Mouse (Mus musculus) CD4-positive, CD25-positive, alpha-beta regulatory T cell, adult 4 months (primary cell): ENCODE data around the gene Vps51. TPM values are rescaled to one million over a fixed set of nuclear protein-coding genes. Genes with fewer than 3 reads are reported as not detected.

ENCODE experiments used
- ATAC-seq: one replicate; pipeline ENCODE4 v1.8.0; 2017
- polyA plus RNA-seq, 2 experiments: library from polyadenylated mRNA; unstranded; fragments of 100-300 nt; shearing (Covaris generic); gene quantifications; one replicate each; pipeline ENCODE4 v1.2.1; 2017

Vps51 gene
- polyA plus RNA-seq, 2 experiments from 2014 or later: 27.9 to 39.0 TPM

DNA sequence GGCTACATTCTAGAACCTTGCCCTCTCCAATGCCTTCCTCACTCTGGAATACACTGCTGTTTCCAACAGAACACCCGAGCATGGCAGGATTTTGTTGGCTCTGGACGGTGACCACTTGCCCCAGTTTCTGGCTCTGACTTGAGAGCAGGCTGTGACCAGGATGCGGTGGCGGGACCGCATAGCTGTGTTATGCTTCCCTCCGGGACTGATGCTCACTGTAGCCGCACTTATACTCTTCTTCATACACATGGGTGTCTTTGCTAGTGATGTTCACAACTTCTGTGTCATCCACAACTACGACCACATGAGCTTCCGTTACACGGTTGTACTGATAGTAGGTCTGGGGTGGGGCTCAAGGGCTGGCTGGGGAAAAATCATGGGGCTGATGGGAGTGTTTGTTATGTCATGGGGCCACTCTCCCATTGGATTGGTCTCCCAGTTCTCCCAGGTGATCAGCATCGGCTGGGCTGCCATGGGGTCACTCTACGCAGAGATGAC is 3.0 kb upstream of the Vps51 start, which contains the start of gene Tmem262:
Gene Tmem262, plus strand, starts transcription at position 51 of the 498 bp plus-strand sequence.
- no peak for ATAC-seq

DNA sequence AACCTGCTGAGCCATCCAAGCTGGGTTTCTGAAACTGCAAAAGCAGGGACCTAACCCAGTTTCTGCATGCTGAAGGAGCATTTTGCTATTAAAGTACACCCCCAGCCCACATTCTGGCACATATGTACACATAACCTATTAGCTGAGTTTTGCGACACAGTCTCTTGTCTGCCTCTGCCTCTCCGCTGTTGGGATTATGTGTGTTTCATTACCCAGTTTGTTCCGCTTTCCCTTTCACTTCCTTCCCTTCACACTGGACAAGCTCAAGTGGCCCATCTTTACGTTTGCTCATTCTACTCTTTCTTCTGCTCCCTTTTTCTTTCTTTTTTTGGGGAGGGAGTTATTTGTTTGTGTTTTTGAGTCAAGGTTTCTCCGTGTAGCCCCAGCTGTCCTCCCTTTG is 3.1 kb downstream of the Vps51 start:
- no peak for ATAC-seq

- no peak for ATAC-seq
Observed at GRCm38 (mm10) chr19:6071261-6071660, 5.8 kb downstream of the Vps51 start.

DNA sequence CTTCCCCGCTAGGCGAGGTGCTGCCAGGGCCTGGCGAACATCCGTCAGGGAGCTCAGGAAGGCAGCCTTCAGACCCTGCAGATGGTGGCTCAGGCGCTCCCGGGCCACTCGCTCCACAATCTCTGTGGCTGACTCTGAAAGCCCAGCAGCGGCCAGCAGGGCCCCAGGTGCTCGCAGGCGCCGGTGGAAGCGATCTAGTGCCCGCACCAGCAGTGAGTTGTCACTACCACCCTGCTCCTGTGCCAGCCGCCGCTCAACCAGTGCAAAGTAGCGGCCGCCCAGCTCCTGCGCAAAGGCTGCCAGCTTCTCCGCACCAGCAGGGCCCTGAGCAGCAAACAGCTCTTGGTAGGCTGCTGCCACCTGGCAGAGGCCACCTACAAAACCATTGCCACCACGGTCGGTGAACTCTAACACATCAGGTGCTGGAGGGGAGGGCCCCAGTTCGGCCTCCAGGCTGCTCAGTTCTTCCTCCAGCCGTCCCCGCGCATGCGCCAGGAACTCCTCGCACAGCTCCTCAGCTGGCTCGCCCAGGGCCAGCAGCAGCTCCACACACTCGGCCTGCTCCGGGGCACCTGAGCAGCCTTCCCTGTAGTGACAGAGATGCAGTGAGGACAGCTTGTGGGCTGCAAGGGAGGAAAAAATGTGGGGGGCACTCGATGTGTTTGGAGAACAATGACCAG is 6.3 kb downstream of the Vps51 start:
- no peak for ATAC-seq

GRCm38 (mm10) chr19:6069851-6070250 is 7.2 kb downstream of the Vps51 start:
- no peak for ATAC-seq

- no peak for ATAC-seq
Observed at GRCm38 (mm10) chr19:6068951-6069350, 8.1 kb downstream of the Vps51 start.

- ATAC-seq: peak; percentile 91
Observed at GRCm38 (mm10) chr19:6067724-6068415, 9.2 kb downstream of the Vps51 start, which contains the start of gene Tm7sf2. Tm7sf2 (minus strand) TSS chr19:6068373.

DNA sequence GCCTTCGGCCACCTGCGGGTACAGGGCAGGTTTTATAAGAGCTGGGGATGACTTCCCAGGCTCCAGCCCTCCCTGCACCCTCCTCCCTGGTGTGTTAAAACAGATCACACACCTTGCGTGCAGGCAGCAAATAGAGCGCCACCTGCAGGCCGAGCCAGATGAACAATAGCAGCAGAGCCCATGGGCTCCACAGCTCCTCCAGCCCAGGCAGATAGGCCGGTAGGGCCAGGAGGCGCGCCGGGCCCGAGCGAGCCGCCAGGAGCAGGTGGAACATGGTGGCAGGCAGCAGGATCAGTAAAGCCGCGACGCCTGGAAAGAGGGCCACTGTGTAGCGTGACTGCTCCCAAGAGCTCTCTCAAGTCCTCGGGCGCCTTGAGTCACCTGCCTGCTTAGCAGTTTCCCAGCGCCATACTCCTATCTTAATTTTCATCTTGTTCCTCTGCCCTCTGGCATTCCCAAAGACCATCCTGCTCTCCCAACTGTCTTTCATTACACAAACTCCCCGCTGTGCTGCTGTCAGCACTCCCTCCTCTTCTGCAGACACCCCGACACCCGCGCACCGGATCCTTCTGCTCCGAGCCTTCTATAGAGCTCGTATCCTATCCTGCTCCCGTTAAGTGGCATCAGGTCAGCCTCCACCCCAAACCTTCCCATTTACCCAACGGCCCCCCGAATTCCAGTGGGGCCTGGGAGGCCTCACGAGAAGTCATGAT is 9.9 kb downstream of the Vps51 start:
- peak; percentile 57 for ATAC-seq

DNA sequence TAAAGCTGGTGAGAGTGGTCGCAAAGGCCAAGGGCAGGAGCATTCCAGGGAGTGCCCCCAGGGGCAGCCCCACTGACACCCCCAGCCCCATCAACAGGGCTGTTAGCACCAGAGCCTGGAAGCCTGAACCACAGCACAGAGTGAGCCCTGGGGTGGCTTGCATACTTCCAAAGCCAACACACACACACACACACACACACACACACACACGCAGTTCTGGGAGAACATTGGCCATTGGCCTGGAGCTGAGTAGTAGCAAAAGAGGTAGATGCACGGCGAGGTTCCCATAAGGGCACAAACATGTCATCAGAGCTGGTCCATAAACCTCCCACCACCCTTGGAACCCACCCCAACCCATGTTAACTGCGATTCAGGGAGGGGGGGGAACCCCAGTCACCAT is 10.5 kb downstream of the Vps51 start:
- ATAC-seq: no peak

- ATAC-seq: no peak
Observed at GRCm38 (mm10) chr19:6063081-6063480, 13.9 kb downstream of the Vps51 start.

DNA sequence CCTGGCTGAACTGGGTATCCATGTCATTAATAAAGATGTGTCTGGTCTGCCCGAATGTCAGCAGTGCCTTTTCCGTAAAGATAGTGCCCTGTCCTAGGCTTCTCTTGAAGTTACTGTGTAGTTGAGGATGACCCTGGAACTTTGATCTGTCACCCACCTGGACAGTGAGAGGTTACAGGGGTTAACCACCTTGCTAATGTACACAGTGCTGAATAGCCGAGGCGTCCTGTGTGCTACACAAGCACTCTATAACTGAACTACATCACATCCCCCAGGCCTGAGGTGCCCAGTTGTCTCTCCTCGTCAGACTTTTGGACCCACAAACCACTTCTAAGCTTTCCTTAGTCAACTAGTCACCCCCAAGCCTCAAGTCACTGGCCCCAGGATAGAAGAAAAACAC is 14.6 kb downstream of the Vps51 start:
- ATAC-seq: no peak

DNA sequence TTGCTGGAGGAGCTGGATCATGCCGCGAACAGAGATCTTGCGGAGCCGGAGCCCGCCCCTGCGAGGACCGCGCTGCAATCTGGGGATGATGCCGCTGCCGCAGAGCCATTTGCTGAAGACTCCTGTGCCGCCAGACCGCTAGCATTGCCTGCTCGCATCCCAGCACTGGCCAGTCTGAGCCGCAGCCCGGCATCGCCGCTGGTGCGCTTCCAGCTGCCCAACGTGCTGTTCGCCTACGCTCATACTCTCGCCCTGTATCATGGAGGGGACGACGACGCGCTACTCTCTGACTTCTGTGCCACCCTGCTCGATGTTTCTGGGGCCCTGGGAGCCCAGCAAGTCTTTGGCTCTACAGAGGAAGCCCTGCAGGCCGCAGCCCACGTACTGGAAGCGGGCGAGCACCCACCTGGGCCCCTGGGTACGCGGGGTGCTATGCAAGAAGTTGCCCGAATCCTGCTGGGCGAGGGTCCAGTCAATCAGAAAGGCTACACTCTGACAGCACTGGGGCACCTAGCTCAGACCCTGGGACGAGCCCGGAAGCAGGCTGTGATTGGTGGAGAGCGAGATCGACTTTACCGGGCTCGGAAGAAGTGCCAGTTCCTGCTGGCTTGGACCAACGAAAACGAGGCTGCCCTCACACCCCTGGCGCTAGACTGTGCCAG is 15.3 kb downstream of the Vps51 start:
- ATAC-seq: peak; percentile 27

- peak; percentile 82 for ATAC-seq
Observed at GRCm38 (mm10) chr19:6061021-6061533, 16.0 kb downstream of the Vps51 start, which contains the start of gene Znhit2. Znhit2 (plus strand) TSS chr19:6061192.

DNA sequence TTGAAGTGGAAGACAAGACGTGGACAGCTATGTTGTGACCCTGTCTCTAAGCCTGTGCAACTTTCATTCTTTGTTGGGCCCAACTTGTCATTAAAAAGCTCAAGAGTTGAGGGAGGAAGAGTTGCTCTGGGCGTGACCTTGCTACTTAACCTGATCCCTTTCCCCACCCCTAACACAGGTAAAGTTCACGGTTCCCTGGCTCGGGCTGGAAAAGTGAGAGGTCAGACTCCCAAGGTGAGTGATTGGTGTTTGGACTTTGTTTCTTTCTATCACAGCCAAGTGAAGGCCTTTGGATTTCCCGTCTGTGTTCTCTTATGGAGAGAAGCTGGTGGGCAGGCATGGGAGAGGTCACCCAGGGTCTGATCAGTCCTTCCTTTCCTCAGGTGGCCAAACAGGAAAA is 18.1 kb downstream of the Vps51 start:
- no peak for ATAC-seq

DNA sequence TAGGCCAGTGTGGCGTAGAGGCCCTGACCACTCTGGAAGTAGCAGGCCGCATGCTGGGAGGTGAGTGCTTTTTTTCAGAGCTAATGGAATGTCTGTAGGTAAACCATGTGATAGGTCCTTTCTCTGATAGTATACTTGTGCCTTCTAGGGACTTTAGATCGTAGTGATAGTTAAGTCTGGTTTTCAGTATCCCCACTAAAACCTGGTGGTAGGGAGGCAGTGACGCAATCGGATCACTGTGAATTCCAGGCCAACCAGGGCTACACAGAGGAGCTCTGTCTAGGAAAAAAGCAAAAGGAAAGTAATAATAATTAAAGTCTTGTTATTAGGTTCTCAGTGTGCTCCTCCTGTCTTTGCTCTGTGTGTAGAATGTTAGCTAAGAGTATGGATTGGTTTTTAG is 18.5 kb downstream of the Vps51 start:
- ATAC-seq: no peak

DNA sequence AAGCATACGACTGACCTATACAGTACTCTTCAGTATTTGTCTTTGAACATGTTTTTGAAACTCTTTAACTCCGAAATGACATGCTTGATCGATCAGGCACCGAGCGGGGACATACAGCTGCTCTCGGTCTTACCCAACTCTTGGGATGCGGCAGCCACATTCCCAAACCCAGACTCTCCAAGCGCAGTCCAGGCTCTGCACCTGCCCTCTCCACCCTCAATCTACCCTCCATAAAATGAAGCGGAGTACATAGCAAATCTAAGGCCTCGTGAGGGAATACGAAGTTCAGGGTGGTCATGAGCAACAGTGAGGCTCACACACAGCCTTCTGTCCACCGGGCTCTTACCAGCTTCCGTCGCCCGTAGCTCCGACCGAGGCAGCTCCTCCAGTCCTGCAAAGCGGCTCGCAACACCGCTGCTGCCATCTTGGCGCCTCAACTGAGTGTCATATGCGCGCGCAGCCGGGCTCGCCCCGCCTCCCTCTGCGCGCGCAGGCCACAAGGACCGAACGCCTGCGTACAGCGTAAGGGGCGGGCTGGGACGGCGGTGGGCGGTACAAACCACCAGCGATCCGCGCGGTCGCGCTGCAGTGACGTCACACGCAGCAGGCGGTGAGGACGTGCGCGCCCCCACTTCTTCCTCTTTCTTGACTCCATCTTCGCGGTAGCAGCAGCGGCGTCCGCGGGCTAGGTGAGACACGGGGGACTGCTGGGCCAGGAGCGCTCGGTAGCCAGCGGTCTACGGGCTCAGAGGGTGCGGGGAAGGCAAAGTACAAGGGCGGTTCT is 19.5 kb downstream of the Vps51 start, which contains the start of the genes Mrpl49 and Fau:
Gene Mrpl49, minus strand, starts transcription at position 473 of the 784 bp plus-strand sequence.
Gene Fau, plus strand, starts transcription at position 532 of the 784 bp plus-strand sequence.
- ATAC-seq: peak; percentile 74

GRCm38 (mm10) chr19:6056696-6057095 is 20.3 kb downstream of the Vps51 start:
- no peak for ATAC-seq

DNA sequence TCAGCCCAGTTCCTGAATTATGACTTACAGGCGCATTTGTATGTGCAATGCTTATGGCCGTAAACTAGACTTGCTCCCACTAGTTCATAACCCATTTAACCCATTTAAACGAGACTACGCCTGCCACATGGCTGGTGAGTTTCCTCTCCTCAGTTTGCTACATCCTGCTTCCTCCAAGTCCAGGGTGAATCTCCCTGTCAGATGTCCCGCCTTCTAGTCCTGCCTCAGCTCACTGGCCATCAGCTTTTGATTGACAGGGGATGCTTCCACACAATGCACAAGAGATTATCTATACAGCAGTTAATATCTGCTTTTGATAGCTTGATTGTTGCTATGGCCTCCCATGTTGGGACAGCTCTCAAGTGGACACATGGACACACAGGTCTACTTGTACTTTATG is 22.7 kb downstream of the Vps51 start:
- no peak for ATAC-seq

DNA sequence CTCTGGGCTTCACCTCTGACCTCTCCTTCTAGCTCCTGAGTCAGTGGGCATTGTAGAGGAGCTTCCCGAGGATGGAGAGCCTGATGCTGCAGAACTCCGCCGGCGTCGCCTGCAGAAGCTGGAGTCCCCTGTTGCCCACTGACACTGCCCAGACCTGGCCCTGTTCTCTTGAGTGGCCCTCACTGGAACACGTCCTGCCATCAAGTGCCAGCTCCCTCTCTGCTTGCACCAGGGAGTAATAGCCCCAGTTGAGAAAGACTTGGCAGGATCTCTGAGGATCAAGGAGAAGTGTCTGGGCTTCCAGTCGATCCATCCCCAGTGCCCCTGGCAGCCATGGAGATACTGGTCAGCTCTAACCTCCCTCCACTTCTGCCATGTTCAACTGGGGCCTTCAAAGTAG is 24.5 kb downstream of the Vps51 start:
- ATAC-seq: no peak

DNA sequence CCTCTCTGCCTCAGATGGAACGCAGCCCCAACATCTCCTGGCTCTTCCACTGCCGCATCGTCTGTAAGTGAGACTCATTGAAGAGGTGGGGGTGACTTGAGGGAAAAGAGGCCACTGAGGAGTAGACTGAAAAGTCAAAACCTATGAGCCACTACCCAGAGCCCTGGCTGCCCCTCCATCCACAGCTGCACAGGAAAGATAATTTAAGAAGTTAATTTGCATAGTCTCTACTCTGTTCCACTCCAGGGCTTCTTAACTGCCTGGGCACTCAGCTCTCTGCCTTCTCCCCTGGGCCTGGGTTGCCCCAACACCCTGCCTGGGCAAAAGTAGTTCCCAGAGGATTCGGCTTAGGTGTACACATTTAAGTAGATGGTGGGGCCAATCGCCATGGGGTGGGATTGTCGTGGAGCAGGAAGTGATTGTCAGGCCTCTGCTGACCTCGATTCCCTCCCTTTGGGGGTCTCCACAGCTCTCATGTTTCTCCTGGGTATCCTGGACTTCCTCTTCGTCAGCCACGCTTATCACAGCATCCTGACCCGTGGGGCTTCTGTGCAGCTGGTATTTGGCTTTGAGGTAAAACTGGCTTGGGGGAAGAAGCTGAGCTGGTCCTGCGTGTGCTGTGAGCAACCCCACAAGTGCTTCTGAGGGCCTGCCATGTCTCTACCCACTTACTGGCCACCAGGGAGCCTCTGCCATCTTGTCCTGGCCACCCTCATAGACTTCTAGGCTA is 28.2 kb downstream of the Vps51 start:
- no peak for ATAC-seq

GRCm38 (mm10) chr19:6047899-6048166 is 29.2 kb downstream of the Vps51 start:
- no peak for ATAC-seq
